Mouse (Mus musculus): ENCODE results near the gene Ggt6. TPM values are rescaled to one million over a fixed set of nuclear protein-coding genes. Genes with fewer than 3 reads are reported as not detected.
A peak's percentile ranks its signal among the peaks of the same experiment; 100 is the strongest.

Ggt6 gene
- polyA plus RNA-seq, 1 experiment from 2014 or later: 1.6 TPM

GRCm38 (mm10) chr11:72452140-72452665 lies 16.9 kb downstream of the Ggt6 start:
- Histone ChIP-seq H3K27ac (ENCODE audit: low read length) (no peak overlapping the region), H3K9ac (replicated peaks; ENCODE audit: low read length) (no peak overlapping the region), H3K27me3 (ENCODE audit: insufficient read depth, low read length) (no peaks in the 10 kb centered on the region), H3K4me2 (replicated peaks; ENCODE audit: low read depth, low read length) (no peak overlapping the region), H3K4me3 (ENCODE audit: low read length) (no peak overlapping the region), H3K9me3 (ENCODE audit: low read length) (no peaks in the 10 kb centered on the region), H3K4me1 (ENCODE audit: insufficient read depth, low read length) (peaks cover 6% of the 10 kb centered on the region), H3K36me3 (ENCODE audit: insufficient read depth, low read length) (peaks cover 56% of the 10 kb centered on the region)
- WGBS: 90% methylated on average over 3 of the region's 3 CpGs
- ATAC-seq (ENCODE audit: low FRiP score, low TSS enrichment): no peak

- Histone ChIP-seq H3K4me3 (ENCODE audit: low read length) (no peak overlapping the region), H3K36me3 (ENCODE audit: insufficient read depth, low read length) (peaks cover 45% of the 10 kb centered on the region), H3K27ac (ENCODE audit: low read length) (no peak overlapping the region), H3K9me3 (ENCODE audit: low read length) (no peaks in the 10 kb centered on the region), H3K9ac (replicated peaks; ENCODE audit: low read length) (no peak overlapping the region), H3K4me1 (ENCODE audit: insufficient read depth, low read length) (peaks cover 6% of the 10 kb centered on the region), H3K4me2 (replicated peaks; ENCODE audit: low read depth, low read length) (no peak overlapping the region), H3K27me3 (ENCODE audit: insufficient read depth, low read length) (no peaks in the 10 kb centered on the region)
- WGBS: 45% methylated on average over 15 of the region's 15 CpGs
- no peak for ATAC-seq (ENCODE audit: low FRiP score, low TSS enrichment)
These were observed 18.0 kb downstream of the Ggt6 start for GRCm38 (mm10) chr11:72453105-72453953.

- H3K4me1 ChIP-seq (ENCODE audit: insufficient read depth, low read length): peaks cover 6% of the 10 kb centered on the region
- no peak overlapping the region for H3K27ac ChIP-seq (ENCODE audit: low read length)
- H3K4me2 ChIP-seq (replicated peaks; ENCODE audit: low read depth, low read length): no peak overlapping the region
- H3K27me3 ChIP-seq (ENCODE audit: insufficient read depth, low read length): no peaks in the 10 kb centered on the region
- H3K36me3 ChIP-seq (ENCODE audit: insufficient read depth, low read length): peaks cover 21% of the 10 kb centered on the region
- WGBS: 69% methylated on average over 5 of the region's 5 CpGs
- no peak for ATAC-seq (ENCODE audit: low FRiP score, low TSS enrichment)
- no peak overlapping the region for H3K9ac ChIP-seq (replicated peaks; ENCODE audit: low read length)
- no peak overlapping the region for H3K4me3 ChIP-seq (ENCODE audit: low read length)
- H3K9me3 ChIP-seq (ENCODE audit: low read length): no peaks in the 10 kb centered on the region
These were observed 20.4 kb downstream of the Ggt6 start for GRCm38 (mm10) chr11:72455694-72456093.

GRCm38 (mm10) chr11:72457995-72458496 lies 22.7 kb downstream of the Ggt6 start:
- no peaks in the 10 kb centered on the region for H3K9me3 ChIP-seq (ENCODE audit: low read length)
- no peak overlapping the region; the same call in 1 of the 2 replicates for H3K4me2 ChIP-seq (replicated peaks; ENCODE audit: low read depth, low read length)
- H3K27ac ChIP-seq (ENCODE audit: low read length): peak overlapping the region; percentile 59
- ATAC-seq (ENCODE audit: low FRiP score, low TSS enrichment): peak; percentile 84
- no peaks in the 10 kb centered on the region for H3K27me3 ChIP-seq (ENCODE audit: insufficient read depth, low read length)
- H3K9ac ChIP-seq (replicated peaks; ENCODE audit: low read length): 0 out of 2 replicates have a peak overlapping the region, but pooled peaks have one; percentile 1
- H3K4me1 ChIP-seq (ENCODE audit: insufficient read depth, low read length): peaks cover 6% of the 10 kb centered on the region
- no peaks in the 10 kb centered on the region for H3K36me3 ChIP-seq (ENCODE audit: insufficient read depth, low read length)
- no peak overlapping the region for H3K4me3 ChIP-seq (ENCODE audit: low read length)
- 56% methylated on average over 12 of the region's 12 CpGs for WGBS

- Histone ChIP-seq H3K27ac (ENCODE audit: low read length) (peak overlapping the region; percentile 59), H3K9ac (replicated peaks; ENCODE audit: low read length) (0 out of 2 replicates have a peak overlapping the region, but pooled peaks have one; percentile 1), H3K9me3 (ENCODE audit: low read length) (no peaks in the 10 kb centered on the region), H3K4me1 (ENCODE audit: insufficient read depth, low read length) (0 out of 2 replicates have a peak, but pooled peaks cover 3% of the 10 kb centered on the region), H3K36me3 (ENCODE audit: insufficient read depth, low read length) (no peaks in the 10 kb centered on the region), H3K4me2 (replicated peaks; ENCODE audit: low read depth, low read length) (no peak overlapping the region; the same call in 1 of the 2 replicates), H3K4me3 (ENCODE audit: low read length) (no peak overlapping the region), H3K27me3 (ENCODE audit: insufficient read depth, low read length) (no peaks in the 10 kb centered on the region)
- WGBS: 72% methylated on average over 3 of the region's 3 CpGs
- ATAC-seq (ENCODE audit: low FRiP score, low TSS enrichment): no peak
These were observed 23.2 kb downstream of the Ggt6 start for GRCm38 (mm10) chr11:72458502-72458901.

GRCm38 (mm10) chr11:72461500-72461981 lies 26.2 kb downstream of the Ggt6 start:
- H3K9me3 ChIP-seq (ENCODE audit: low read length): no peaks in the 10 kb centered on the region
- no peaks in the 10 kb centered on the region for H3K27me3 ChIP-seq (ENCODE audit: insufficient read depth, low read length)
- no peak overlapping the region for H3K4me2 ChIP-seq (replicated peaks; ENCODE audit: low read depth, low read length)
- no peak for ATAC-seq (ENCODE audit: low FRiP score, low TSS enrichment)
- WGBS: 55% methylated on average over 5 of the region's 5 CpGs
- no peak overlapping the region for H3K9ac ChIP-seq (replicated peaks; ENCODE audit: low read length)
- no peak overlapping the region for H3K27ac ChIP-seq (ENCODE audit: low read length)
- H3K4me3 ChIP-seq (ENCODE audit: low read length): no peak overlapping the region
- H3K36me3 ChIP-seq (ENCODE audit: insufficient read depth, low read length): no peaks in the 10 kb centered on the region
- peaks cover 17% of the 10 kb centered on the region for H3K4me1 ChIP-seq (ENCODE audit: insufficient read depth, low read length)

GRCm38 (mm10) chr11:72464821-72465220 lies 29.5 kb downstream of the Ggt6 start:
- no peaks in the 10 kb centered on the region for H3K9me3 ChIP-seq (ENCODE audit: low read length)
- no peak overlapping the region for H3K4me2 ChIP-seq (replicated peaks; ENCODE audit: low read depth, low read length)
- WGBS: 62% methylated on average over 3 of the region's 3 CpGs
- H3K27me3 ChIP-seq (ENCODE audit: insufficient read depth, low read length): no peaks in the 10 kb centered on the region
- no peak for ATAC-seq (ENCODE audit: low FRiP score, low TSS enrichment)
- no peak overlapping the region for H3K4me3 ChIP-seq (ENCODE audit: low read length)
- H3K9ac ChIP-seq (replicated peaks; ENCODE audit: low read length): no peak overlapping the region
- H3K36me3 ChIP-seq (ENCODE audit: insufficient read depth, low read length): no peaks in the 10 kb centered on the region
- peaks cover 49% of the 10 kb centered on the region for H3K4me1 ChIP-seq (ENCODE audit: insufficient read depth, low read length)
- no peak overlapping the region for H3K27ac ChIP-seq (ENCODE audit: low read length)

GRCm38 (mm10) chr11:72465978-72466693 lies 30.8 kb downstream of the Ggt6 start:
- Histone ChIP-seq H3K27ac (ENCODE audit: low read length) (peak overlapping the region; percentile 72), H3K27me3 (ENCODE audit: insufficient read depth, low read length) (no peaks in the 10 kb centered on the region), H3K4me3 (ENCODE audit: low read length) (no peak overlapping the region), H3K4me2 (replicated peaks; ENCODE audit: low read depth, low read length) (no peak overlapping the region), H3K9me3 (ENCODE audit: low read length) (no peaks in the 10 kb centered on the region), H3K36me3 (ENCODE audit: insufficient read depth, low read length) (no peaks in the 10 kb centered on the region), H3K9ac (replicated peaks; ENCODE audit: low read length) (no peak overlapping the region), H3K4me1 (ENCODE audit: insufficient read depth, low read length) (peaks cover 52% of the 10 kb centered on the region)
- ATAC-seq (ENCODE audit: low FRiP score, low TSS enrichment): no peak
- WGBS: 38% methylated on average over 11 of the region's 11 CpGs

- 26% methylated on average over 11 of the region's 11 CpGs for WGBS
- Histone ChIP-seq H3K4me2 (replicated peaks; ENCODE audit: low read depth, low read length) (peak overlapping the region; percentile 3; the same call in 1 of the 2 replicates), H3K9ac (replicated peaks; ENCODE audit: low read length) (no peak overlapping the region), H3K27me3 (ENCODE audit: insufficient read depth, low read length) (no peaks in the 10 kb centered on the region), H3K27ac (ENCODE audit: low read length) (peak overlapping the region; percentile 72), H3K4me3 (ENCODE audit: low read length) (no peak overlapping the region), H3K9me3 (ENCODE audit: low read length) (no peaks in the 10 kb centered on the region), H3K4me1 (ENCODE audit: insufficient read depth, low read length) (peaks cover 51% of the 10 kb centered on the region), H3K36me3 (ENCODE audit: insufficient read depth, low read length) (no peaks in the 10 kb centered on the region)
- peak; percentile 37 for ATAC-seq (ENCODE audit: low FRiP score, low TSS enrichment)
These were observed 31.6 kb downstream of the Ggt6 start for GRCm38 (mm10) chr11:72466694-72467507.
